Mouse (Mus musculus) kidney, postnatal 0 days (tissue): ENCODE measurements around the gene Hba-a2. TPM values are rescaled to one million over a fixed set of nuclear protein-coding genes. Genes with fewer than 3 reads are reported as not detected.

Experiments used
- ATAC-seq: fragments of 200-750 bp; cut with Nextera tagmentation; replicated peaks from 2 replicates; pipeline ENCODE4 v1.8.0; 2017; ENCODE audit warnings: low read depth, moderate number of reproducible peaks, moderate TSS enrichment, moderate library complexity; ENCODE audit not compliant: low FRiP score
- DNase-seq: peaks from one replicate; pipeline ENCODE4 v3.0.0-alpha.2; 2016; ENCODE audit warnings: low spot score
- H3K27ac ChIP-seq: fragments of 300-500 bp; sonication (generic); 2 replicates; pipeline ENCODE4 v1.5.1; 2014; ENCODE audit warnings: mild to moderate bottlenecking
- H3K27me3 ChIP-seq: fragments of 300-500 bp; sonication (generic); 2 replicates; pipeline ENCODE4 v1.6.1; 2014; ENCODE audit warnings: low read length, mixed read lengths; ENCODE audit not compliant: insufficient read depth
- H3K36me3 ChIP-seq: fragments of 300-500 bp; sonication (generic); 2 replicates; pipeline ENCODE4 v1.6.1; 2014; ENCODE audit warnings: low read length, mixed read lengths; ENCODE audit not compliant: insufficient read depth
- H3K4me1 ChIP-seq: fragments of 300-500 bp; sonication (generic); replicated peaks from 2 replicates; pipeline ENCODE4 v1.6.1; 2014; ENCODE audit warnings: antibody characterized with exemption, low read length, mixed read lengths; ENCODE audit not compliant: insufficient read depth
- H3K4me2 ChIP-seq: fragments of 300-500 bp; sonication (generic); 2 replicates; pipeline ENCODE4 v1.6.1; 2014; ENCODE audit warnings: mild to moderate bottlenecking, low read length, moderate library complexity, mixed read lengths
- H3K4me3 ChIP-seq: fragments of 300-500 bp; sonication (generic); replicated peaks from 2 replicates; pipeline ENCODE4 v1.5.1; 2014; ENCODE audit warnings: low read depth, low read length
- H3K9ac ChIP-seq: fragments of 300-500 bp; sonication (generic); 2 replicates; pipeline ENCODE4 v1.6.1; 2014; ENCODE audit warnings: low read depth, low read length
- H3K9me3 ChIP-seq: fragments of 300-500 bp; sonication (generic); replicated peaks from 2 replicates; pipeline ENCODE4 v1.6.1; 2016; ENCODE audit warnings: low read length, inconsistent platforms, mixed read lengths
- CTCF ChIP-seq: IDR thresholded peaks from 2 replicates; pipeline ENCODE4 v1.5.1; 2016; ENCODE audit warnings: antibody characterized with exemption, low read depth, mild to moderate bottlenecking, moderate library complexity
- WGBS: fragments of 180-500 bp; shearing (Covaris S2); extraction: QIAGEN DNeasy Blood & Tissue Kit; methylation state at CpG from one replicate; pipeline ENCODE4 v1.1.7; 2014; 5-methylcytosine and 5-hydroxymethylcytosine counted together
- polyA plus RNA-seq: library from polyadenylated mRNA; unstranded; fragments of >200 nt; fragmentation: Nextera tagmentation; extraction: Ambion mirVana; gene quantifications from 2 replicates; pipeline ENCODE4 v1.2.1, GENCODE M21; 2015

Hba-a2 gene
- polyA plus RNA-seq, 1 experiment from 2014 or later, result 2,400 TPM

DNA sequence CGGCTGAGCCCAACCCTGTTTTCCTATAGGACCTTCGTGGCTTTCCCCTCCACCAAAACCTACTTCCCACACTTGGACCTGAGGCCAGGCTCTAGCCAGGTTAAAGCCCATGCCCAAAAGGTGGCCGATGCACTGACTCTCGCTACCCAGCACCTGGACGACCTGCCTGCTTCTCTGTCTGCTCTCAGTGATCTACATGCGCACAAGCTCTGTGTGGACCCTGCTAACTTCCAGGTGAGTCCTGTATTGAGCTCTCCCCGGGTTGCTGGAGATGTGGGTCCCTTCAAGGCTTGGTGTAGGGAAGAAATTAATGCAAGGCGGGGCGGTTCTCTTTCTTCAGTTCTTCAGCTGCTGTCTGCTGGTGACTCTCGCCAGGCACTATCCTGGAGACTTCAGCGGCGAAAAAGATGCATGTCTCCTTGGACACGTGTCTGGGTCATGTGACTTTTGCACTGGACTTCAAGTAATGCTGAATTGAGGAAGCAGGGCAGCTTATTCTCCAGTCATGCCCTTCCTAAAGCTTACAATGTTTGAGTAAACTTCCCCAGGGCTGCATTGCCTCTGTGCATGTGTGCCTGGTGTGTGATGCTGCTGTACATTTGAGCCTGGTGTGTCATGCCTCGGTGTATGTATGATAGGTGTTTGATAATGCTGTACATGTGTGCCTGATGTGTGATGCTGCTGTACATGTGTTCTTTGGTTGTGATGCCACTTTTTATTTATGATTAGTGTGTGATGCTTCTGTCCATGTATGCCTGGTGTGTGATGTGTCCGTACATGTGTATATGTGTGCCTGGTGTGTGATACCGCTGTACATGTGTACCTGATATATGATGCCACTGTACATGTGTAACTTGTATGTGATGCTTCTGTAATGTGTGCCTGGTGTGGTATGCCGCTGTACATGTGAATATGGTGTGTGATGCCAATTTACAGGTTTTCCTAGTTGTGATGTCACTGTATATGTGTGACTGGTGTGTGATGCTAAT lies 4.3 kb downstream of the Hba-a2 start:
- 49% methylated on average over 14 of the region's 17 CpGs for WGBS
- H3K4me2 ChIP-seq, result 0 out of 2 replicates have a peak overlapping the region, but pooled peaks have one; percentile 36
- no peak for TF ChIP-seq CTCF
- H3K27me3 ChIP-seq, result no peaks in the 10 kb centered on the region
- H3K9me3 ChIP-seq, result no peaks in the 10 kb centered on the region
- no peaks in the 10 kb centered on the region for H3K36me3 ChIP-seq
- no peaks in the 10 kb centered on the region for H3K4me1 ChIP-seq
- H3K9ac ChIP-seq, result no peak overlapping the region
- no peak overlapping the region for H3K27ac ChIP-seq
- DNase-seq, result no peak
- no peak overlapping the region for H3K4me3 ChIP-seq
- ATAC-seq, result no peak

DNA sequence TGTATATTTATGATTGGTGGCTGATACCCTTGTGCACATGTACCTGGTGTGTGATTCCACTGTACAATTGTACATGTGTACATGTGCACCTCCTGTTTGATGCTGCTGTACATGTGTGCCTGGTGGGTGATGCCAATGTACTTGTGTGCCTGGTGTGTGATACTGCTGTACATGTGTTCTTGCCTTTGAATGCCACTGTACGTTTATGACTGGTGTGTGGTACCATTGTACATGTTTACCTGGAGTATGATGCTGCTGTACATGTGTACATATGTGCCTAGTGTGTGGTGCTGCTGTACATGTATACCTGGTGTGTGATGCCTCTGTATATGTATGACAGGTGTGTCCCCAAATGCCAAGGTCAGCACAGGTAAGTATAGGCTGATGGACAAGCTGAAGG lies 5.2 kb downstream of the Hba-a2 start:
- Histone ChIP-seq H3K9me3 (no peaks in the 10 kb centered on the region), H3K9ac (no peak overlapping the region), H3K4me3 (no peak overlapping the region), H3K4me2 (no peak overlapping the region), H3K4me1 (no peaks in the 10 kb centered on the region), H3K27ac (no peak overlapping the region), H3K27me3 (no peaks in the 10 kb centered on the region), H3K36me3 (no peaks in the 10 kb centered on the region)
- 73% methylated on average over 1 of the region's 1 CpGs for WGBS
- TF ChIP-seq CTCF, result no peak
- DNase-seq, result no peak
- ATAC-seq, result no peak

DNA sequence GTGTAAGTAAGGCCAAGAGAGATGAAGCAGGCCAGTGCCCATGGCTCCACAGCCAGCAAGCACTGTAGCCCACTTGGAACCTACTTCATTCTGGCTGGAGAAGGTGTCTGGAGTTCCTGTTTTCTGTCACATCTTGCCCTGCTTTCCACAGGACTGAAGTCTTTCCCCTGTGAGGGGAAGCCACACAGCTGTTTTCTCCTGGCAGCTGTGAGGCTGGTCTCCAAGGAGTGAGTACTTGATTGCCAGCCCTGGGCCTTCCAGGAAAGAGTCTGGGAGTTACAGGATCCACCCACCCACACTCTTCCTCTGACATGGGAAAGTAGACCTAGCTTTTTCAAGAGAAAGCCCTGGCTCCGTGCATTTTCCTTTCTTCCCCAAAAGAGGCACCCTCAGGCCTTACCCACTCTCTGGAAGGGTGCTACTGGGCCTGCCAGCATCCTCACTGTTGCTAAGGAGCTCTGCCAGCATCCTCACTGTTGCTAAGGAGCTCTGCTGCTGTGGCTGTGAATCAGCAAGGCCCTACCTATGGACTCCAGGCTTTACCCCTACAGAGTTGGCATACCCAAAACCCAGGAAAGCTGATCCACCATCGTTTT lies 6.6 kb downstream of the Hba-a2 start:
- TF ChIP-seq CTCF, result no peak
- DNase-seq, result no peak
- Histone ChIP-seq H3K4me1 (no peaks in the 10 kb centered on the region), H3K4me3 (no peak overlapping the region), H3K9ac (no peak overlapping the region), H3K27ac (no peak overlapping the region), H3K27me3 (no peaks in the 10 kb centered on the region), H3K36me3 (no peaks in the 10 kb centered on the region), H3K9me3 (no peaks in the 10 kb centered on the region), H3K4me2 (no peak overlapping the region)
- WGBS, result 53% methylated on average over 2 of the region's 2 CpGs
- no peak for ATAC-seq

DNA sequence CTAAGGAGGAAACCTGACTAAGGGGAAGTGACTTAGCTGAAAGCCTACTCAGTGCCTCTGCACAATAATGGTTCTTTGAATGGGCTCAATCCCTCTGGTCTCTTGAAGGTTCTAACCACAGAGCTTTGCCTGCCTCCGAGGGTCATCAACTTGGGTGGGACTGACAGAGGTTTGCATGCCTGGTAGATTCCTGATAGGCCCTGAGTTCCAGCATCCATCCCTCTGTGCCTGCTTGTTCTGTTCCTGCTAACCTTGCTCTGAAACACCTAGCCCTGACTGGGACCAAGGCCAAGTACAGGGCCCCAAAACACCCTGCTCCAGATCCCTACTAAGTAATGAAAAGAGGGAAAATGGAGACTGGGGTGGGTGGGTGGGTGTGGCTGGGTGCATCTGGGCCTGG lies 7.2 kb downstream of the Hba-a2 start:
- DNase-seq, result no peak
- Histone ChIP-seq H3K27ac (no peak overlapping the region), H3K36me3 (no peaks in the 10 kb centered on the region), H3K27me3 (no peaks in the 10 kb centered on the region), H3K9ac (no peak overlapping the region), H3K4me2 (no peak overlapping the region), H3K4me1 (no peaks in the 10 kb centered on the region), H3K9me3 (no peaks in the 10 kb centered on the region), H3K4me3 (no peak overlapping the region)
- WGBS, result 86% methylated on average over 1 of the region's 1 CpGs
- no peak for TF ChIP-seq CTCF
- no peak for ATAC-seq

DNA sequence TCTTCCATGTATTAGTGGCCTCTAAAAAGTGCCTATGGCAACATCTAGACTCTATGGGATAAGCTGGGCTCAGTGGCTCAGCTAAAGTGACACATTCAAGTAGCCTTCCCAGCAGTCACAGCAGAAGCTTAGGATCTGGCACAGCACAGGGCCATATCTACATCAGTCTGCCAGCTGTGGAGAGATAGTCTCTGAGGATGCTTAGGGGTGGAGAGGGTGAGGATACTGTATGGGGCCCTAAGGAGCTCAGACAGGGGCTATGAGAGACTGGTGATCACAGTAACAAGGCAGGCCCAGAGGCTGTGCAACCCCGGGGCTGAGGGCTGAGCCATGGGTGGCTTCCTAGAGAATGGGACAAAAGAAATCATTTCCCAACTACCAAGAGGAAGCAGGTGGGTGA lies 10.7 kb downstream of the Hba-a2 start:
- H3K27me3 ChIP-seq, result no peaks in the 10 kb centered on the region
- peaks cover 6% of the 10 kb centered on the region; the same call in 1 of the 2 replicates for H3K4me1 ChIP-seq
- no peak overlapping the region for H3K4me3 ChIP-seq
- H3K9me3 ChIP-seq, result no peaks in the 10 kb centered on the region
- WGBS, result 83% methylated on average over 1 of the region's 1 CpGs
- DNase-seq, result no peak
- H3K4me2 ChIP-seq, result no peak overlapping the region
- no peak for ATAC-seq
- H3K9ac ChIP-seq, result no peak overlapping the region
- TF ChIP-seq CTCF, result no peak
- no peak overlapping the region for H3K27ac ChIP-seq
- H3K36me3 ChIP-seq, result no peaks in the 10 kb centered on the region

DNA sequence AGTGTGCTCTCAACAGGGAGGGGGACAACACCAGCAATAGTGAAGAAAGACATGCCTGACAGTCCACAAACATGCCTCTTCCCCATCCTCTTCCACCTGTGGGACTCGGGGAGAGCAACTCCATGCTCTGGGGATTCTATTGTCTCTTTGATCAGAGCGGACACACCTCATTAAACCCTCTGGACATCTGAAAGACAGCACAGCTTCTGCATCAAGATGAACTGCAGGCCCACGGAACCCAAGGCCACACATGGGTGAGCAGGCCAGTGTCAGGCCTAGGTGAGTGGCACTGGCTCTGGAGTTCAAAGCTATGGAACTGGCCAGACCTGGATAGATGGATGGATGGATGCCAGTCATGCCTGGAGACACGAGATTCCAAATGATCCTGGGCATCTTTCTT lies 13.2 kb downstream of the Hba-a2 start:
- 26% methylated on average over 4 of the region's 4 CpGs for WGBS
- no peak for TF ChIP-seq CTCF
- Histone ChIP-seq H3K4me3 (no peak overlapping the region), H3K36me3 (no peaks in the 10 kb centered on the region), H3K9ac (no peak overlapping the region), H3K27me3 (no peaks in the 10 kb centered on the region), H3K4me2 (no peak overlapping the region), H3K4me1 (peaks cover 6% of the 10 kb centered on the region; the same call in 1 of the 2 replicates), H3K27ac (no peak overlapping the region), H3K9me3 (no peaks in the 10 kb centered on the region)
- no peak; the same call in 1 of the 2 replicates for ATAC-seq
- DNase-seq, result peak; percentile 18
